Mouse (Mus musculus): ENCODE data around the gene Ubn1.

GRCm38 (mm10) chr16:5036649-5037234 is 13.1 kb upstream of the Ubn1 start:
- TF ChIP-seq CTCF (IDR thresholded peaks at IDR 0.05; ENCODE audit: control insufficient read depth, insufficient read depth, insufficient read length) (no peak), MAX (IDR thresholded peaks at IDR 0.05) (no peak), MYOD1 (IDR thresholded peaks at IDR 0.05; ENCODE audit: control insufficient read depth, insufficient read length, low read depth) (no peak), USF1 (IDR thresholded peaks at IDR 0.05; ENCODE audit: low read depth) (no peak), CEBPB (IDR thresholded peaks at IDR 0.05; ENCODE audit: low read depth) (no peak)
